Comparison of ENCODE assay signal across 14 mouse cellular contexts in the genomic region with DNA sequence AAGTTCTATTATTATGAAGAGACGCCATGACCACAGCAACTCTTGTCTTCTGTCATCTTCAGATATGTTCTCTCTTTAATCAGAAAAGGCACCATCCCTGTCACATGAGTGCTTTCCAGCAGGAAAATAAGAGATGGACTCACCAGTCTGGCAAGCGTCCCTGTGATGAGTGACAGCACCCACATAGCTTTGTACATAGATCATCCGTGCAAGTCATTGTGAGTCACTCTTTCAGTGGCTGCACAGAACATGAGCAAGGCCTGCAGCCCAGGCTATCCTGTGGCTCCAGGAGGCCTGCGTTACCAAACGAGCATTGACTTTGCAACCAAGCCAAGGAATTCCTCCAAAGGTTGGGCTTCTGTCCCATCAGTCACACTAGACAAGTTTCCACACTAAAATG.
DNase-seq lines count a peak whose midpoint lies in the region; ATAC-seq and TF ChIP-seq lines count a peak whose summit lies in the region.
"Had no signal": no experiment of that assay in that cellular context is flagged by ENCODE, and none has a peak within 500 bp of the region (broad histone marks: within the 10 kb centered on the region; RNA-seq: fewer than 3 reads in every experiment).

No protein-coding gene starts in this region.

- no peak for TF ChIP-seq EP300 in heart, postnatal 0 days (IDR thresholded peaks at IDR 0.05; ENCODE audit: low read depth)

- ATAC-seq in lung, embryonic 16.5 days (ENCODE audit: low read depth), result 0 out of 2 replicates have a peak, but pooled peaks have one; percentile 36
- peak; percentile 55; the same call in 1 of the 2 replicates for ATAC-seq in heart, postnatal 0 days (ENCODE audit: insufficient read depth, low read depth)
- ATAC-seq: activated CD4-positive, CD25-positive, alpha-beta regulatory T cell, adult 4 months had no signal

- no peak for TF ChIP-seq CTCF in lung, adult 2 months (IDR thresholded peaks at IDR 0.05; ENCODE audit: insufficient read depth, low read length)
- no peak for TF ChIP-seq CTCF in heart, postnatal 0 days (IDR thresholded peaks at IDR 0.05; ENCODE audit: low read depth)

- H3K4me3 ChIP-seq in lung, embryonic 16.5 days (ENCODE audit: low read length), result no peak overlapping the region
- no peak overlapping the region for H3K4me3 ChIP-seq in lung, adult 2 months (replicated peaks; ENCODE audit: extremely low read depth, low read depth, low read length)
- no peak overlapping the region for H3K4me3 ChIP-seq in heart, postnatal 0 days (ENCODE audit: low read depth, low read length)
- H3K4me3 ChIP-seq: limb, embryonic 15.5 days; midbrain, embryonic 12.5 days had no signal

- WGBS in lung, embryonic 16.5 days, result 68% methylated on average over 5 of the region's 5 CpGs
- WGBS in lung, adult 2 months, result 68% methylated on average over 5 of the region's 5 CpGs
- 40% methylated on average over 5 of the region's 5 CpGs for WGBS in heart, postnatal 0 days

- H3K4me1 ChIP-seq in lung, embryonic 16.5 days (replicated peaks; ENCODE audit: control insufficient read depth, insufficient read depth, low read length), result no peaks in the 10 kb centered on the region
- H3K4me1 ChIP-seq in lung, adult 2 months (ENCODE audit: control insufficient read depth, insufficient read depth, low read length), result no peaks in the 10 kb centered on the region
- 0 out of 2 replicates have a peak, but pooled peaks cover 11% of the 10 kb centered on the region for H3K4me1 ChIP-seq in heart, postnatal 0 days (ENCODE audit: control insufficient read depth, insufficient read depth)
- H3K4me1 ChIP-seq: limb, embryonic 15.5 days; midbrain, embryonic 12.5 days had no signal

- no peaks in the 10 kb centered on the region for H3K9me3 ChIP-seq in lung, embryonic 16.5 days (ENCODE audit: control insufficient read depth, low read length)
- H3K9me3 ChIP-seq in heart, postnatal 0 days (replicated peaks; ENCODE audit: control insufficient read depth, low read length), result no peaks in the 10 kb centered on the region
- H3K9me3 ChIP-seq: limb, embryonic 15.5 days; midbrain, embryonic 12.5 days had no signal

- H3K27me3 ChIP-seq in lung, embryonic 16.5 days (ENCODE audit: control insufficient read depth, insufficient read depth, low read depth, low read length), result no peaks in the 10 kb centered on the region
- no peaks in the 10 kb centered on the region for H3K27me3 ChIP-seq in heart, postnatal 0 days (ENCODE audit: control insufficient read depth, insufficient read depth, low read length)
- H3K27me3 ChIP-seq: limb, embryonic 15.5 days; midbrain, embryonic 12.5 days had no signal

- H3K27ac ChIP-seq in lung, embryonic 16.5 days (ENCODE audit: low read length), result no peak overlapping the region
- no peak overlapping the region for H3K27ac ChIP-seq in heart, postnatal 0 days (ENCODE audit: low read depth)
- H3K27ac ChIP-seq: kidney, postnatal 0 days; limb, embryonic 15.5 days; midbrain, embryonic 12.5 days had no signal

- peak; percentile 63 to 87 for DNase-seq in adrenal gland, adult (ENCODE audit: inconsistent age in 2 of 2, low spot score in 1 of 2)
- no peak for DNase-seq in adrenal gland, postnatal 4 days (ENCODE audit: low spot score in 2 of 2)
- no peak for DNase-seq in lung, adult 2 months
- no peak for DNase-seq in heart, postnatal 0 days (ENCODE audit: low spot score)
- DNase-seq in skeletal muscle tissue, adult 2 months (ENCODE audit: low read depth, low spot score), result peak; percentile 65
- no peak for DNase-seq in ovary, adult 18-20 months (ENCODE audit: low spot score)
- DNase-seq in cerebellum, adult 9-10 months, result no peak
- DNase-seq: lung, embryonic 14.5 days; spleen, adult 18-20 months had no signal

- no peak for TF ChIP-seq POLR2A in lung, adult 2 months (IDR thresholded peaks at IDR 0.05; ENCODE audit: borderline replicate concordance, extremely low read depth, low read depth, low read length)

- no peak overlapping the region for H3K9ac ChIP-seq in lung, embryonic 16.5 days (ENCODE audit: low read length)
- no peak overlapping the region for H3K9ac ChIP-seq in heart, postnatal 0 days (replicated peaks; ENCODE audit: low read depth, low read length)
- H3K9ac ChIP-seq: limb, embryonic 15.5 days; lung, embryonic 14.5 days; midbrain, embryonic 12.5 days had no signal

- H3K4me2 ChIP-seq in lung, embryonic 16.5 days (ENCODE audit: low read depth, low read length), result no peak overlapping the region
- no peak overlapping the region for H3K4me2 ChIP-seq in heart, postnatal 0 days (ENCODE audit: low read depth, low read length)
- H3K4me2 ChIP-seq: limb, embryonic 15.5 days; lung, embryonic 14.5 days; midbrain, embryonic 12.5 days had no signal

- H3K36me3 ChIP-seq in lung, embryonic 16.5 days (ENCODE audit: control insufficient read depth, insufficient read depth, low read length), result no peaks in the 10 kb centered on the region
- no peaks in the 10 kb centered on the region for H3K36me3 ChIP-seq in heart, postnatal 0 days (replicated peaks; ENCODE audit: control insufficient read depth, insufficient read depth, low read length)
- H3K36me3 ChIP-seq: limb, embryonic 15.5 days; midbrain, embryonic 12.5 days had no signal

Comparison
In these comparisons a context has a peak if more than half of its experiments do, and no peak if none do; other contexts are left out.
1. DNase-seq: peak in adrenal gland, adult (2 of 2) and skeletal muscle tissue, adult 2 months (single experiment); none in adrenal gland, postnatal 4 days (0 of 2), lung, adult 2 months (single experiment), heart, postnatal 0 days (single experiment), ovary, adult 18-20 months (single experiment) and cerebellum, adult 9-10 months (single experiment).